ENCODE assay signal across 31 mouse cellular contexts in genomic region chr12:88532261-88532973, GRCm38 (mm10).
DNase-seq lines count a peak whose midpoint lies in the region; ATAC-seq and TF ChIP-seq lines count a peak whose summit lies in the region.
"Had no signal": no experiment of that assay in that cellular context is flagged by ENCODE, and none has a peak within 500 bp of the region (broad histone marks: within the 10 kb centered on the region; RNA-seq: fewer than 3 reads in every experiment).

No protein-coding gene starts in this region.

- intact Hi-C loops in left cerebral cortex, adult 2 months (cut with DNase I): no loop called here

- WGBS in limb, embryonic 13.5 days: 35% methylated on average over 8 of the region's 8 CpGs

- ATAC-seq in frontal cortex, adult (ENCODE audit: low TSS enrichment): peak; percentile 85; the same call in 1 of the 2 replicates
- peak; percentile 72; the same call in 1 of the 2 replicates for ATAC-seq in limb, embryonic 13.5 days (ENCODE audit: low FRiP score, low read depth)
- ATAC-seq: forebrain, postnatal 0 days; midbrain, embryonic 15.5 days had no signal

- H3K4me1 ChIP-seq in limb, embryonic 13.5 days: 0 out of 2 replicates have a peak, but pooled peaks cover 5% of the 10 kb centered on the region
- H3K4me1 ChIP-seq: hindbrain, embryonic 10.5 days; hindbrain, embryonic 15.5 days; midbrain, embryonic 15.5 days; neural tube, embryonic 12.5 days had no signal

- no peaks in the 10 kb centered on the region for H3K9me3 ChIP-seq in limb, embryonic 13.5 days
- H3K9me3 ChIP-seq: forebrain, embryonic 12.5 days; hindbrain, embryonic 10.5 days; hindbrain, embryonic 15.5 days; midbrain, embryonic 15.5 days; neural tube, embryonic 12.5 days had no signal

- no peak for DNase-seq in frontal cortex, postnatal 25 days (ENCODE audit: low spot score in 2 of 2)
- DNase-seq in right cerebral cortex, adult 18-20 months: peak; percentile 8
- no peak for DNase-seq in right cerebral cortex, postnatal 10 days (ENCODE audit: low spot score in 2 of 2)
- no peak for DNase-seq in spleen, postnatal 14 days (ENCODE audit: low spot score in 2 of 2)
- DNase-seq in left cerebral cortex, adult 2 months (ENCODE audit: extremely low spot score in 1 of 2, low spot score in 2 of 2): no peak
- DNase-seq: adrenal gland, postnatal 36 days; cerebellum, adult 2 months; cerebellum, postnatal 14 days; forebrain, postnatal 0 days; gastrocnemius, postnatal 14 days; heart, postnatal 14 days; kidney, adult 18-20 months; kidney, postnatal 36 days; layer of hippocampus, postnatal 36 days; liver; lung, adult 2 months; lung, postnatal 10 days; right cerebral cortex, postnatal 14 days; thymus, adult 18-20 months; thymus, postnatal 25 days had no signal

- 0 out of 2 replicates have a peak overlapping the region, but pooled peaks have one; percentile 28 for H3K27ac ChIP-seq in limb, embryonic 13.5 days
- H3K27ac ChIP-seq in left cerebral cortex, adult 2 months: no peak overlapping the region
- H3K27ac ChIP-seq: forebrain, embryonic 12.5 days; hindbrain, embryonic 10.5 days; hindbrain, embryonic 15.5 days; layer of hippocampus, adult 2 months; liver, embryonic 14.5 days; macrophage; midbrain, embryonic 15.5 days; neural tube, embryonic 12.5 days had no signal

- no peaks in the 10 kb centered on the region for H3K27me3 ChIP-seq in limb, embryonic 13.5 days
- H3K27me3 ChIP-seq: hindbrain, embryonic 15.5 days; midbrain, embryonic 15.5 days; neural tube, embryonic 12.5 days had no signal

- H3K4me3 ChIP-seq in limb, embryonic 13.5 days: no peak overlapping the region
- no peak overlapping the region for H3K4me3 ChIP-seq in left cerebral cortex, adult 2 months
- H3K4me3 ChIP-seq: forebrain, embryonic 12.5 days; hindbrain, embryonic 10.5 days; hindbrain, embryonic 15.5 days; layer of hippocampus, adult 2 months; midbrain, embryonic 15.5 days; myocyte; neural tube, embryonic 12.5 days had no signal

- no peak overlapping the region for H3K4me2 ChIP-seq in limb, embryonic 13.5 days (replicated peaks)
- H3K4me2 ChIP-seq: forebrain, embryonic 12.5 days; hindbrain, embryonic 15.5 days; midbrain, embryonic 15.5 days; neural tube, embryonic 12.5 days had no signal

- no peak for TF ChIP-seq CTCF in left cerebral cortex, adult 2 months (IDR thresholded peaks at IDR 0.05)

- no peak overlapping the region for H3K9ac ChIP-seq in limb, embryonic 13.5 days
- H3K9ac ChIP-seq: forebrain, embryonic 12.5 days; forebrain, postnatal 0 days; hindbrain, embryonic 15.5 days; liver, embryonic 14.5 days; midbrain, embryonic 15.5 days; neural tube, embryonic 12.5 days had no signal

- H3K36me3 ChIP-seq in limb, embryonic 13.5 days: no peaks in the 10 kb centered on the region
- H3K36me3 ChIP-seq: forebrain, embryonic 12.5 days; hindbrain, embryonic 10.5 days; hindbrain, embryonic 15.5 days; midbrain, embryonic 15.5 days; neural tube, embryonic 12.5 days had no signal
